Mouse (Mus musculus) liver, embryonic 13.5 days (tissue): Measurements from ENCODE around the gene Mfap4. TPM values are rescaled to one million over a fixed set of nuclear protein-coding genes. Genes with fewer than 3 reads are reported as not detected.

Source experiments
- ATAC-seq: fragments of 200-750 bp; cut with Nextera tagmentation; 2 replicates; pipeline ENCODE4 v1.8.0; 2017; ENCODE audit warnings: low read depth, mild to moderate bottlenecking, moderate number of reproducible peaks, moderate library complexity
- DNase-seq: peaks from one replicate; pipeline ENCODE4 v3.0.0; 2022
- H3K27ac ChIP-seq: fragments of 300-500 bp; sonication (generic); 2 replicates; pipeline ENCODE4 v1.5.1; 2015; ENCODE audit warnings: moderate library complexity, mild to moderate bottlenecking, inconsistent platforms
- H3K27me3 ChIP-seq: fragments of 300-500 bp; sonication (generic); 2 replicates; pipeline ENCODE4 v1.6.1; 2015; ENCODE audit warnings: mild to moderate bottlenecking, inconsistent platforms
- H3K36me3 ChIP-seq: fragments of 300-500 bp; sonication (generic); 2 replicates; pipeline ENCODE4 v1.6.1; 2015; ENCODE audit warnings: mild to moderate bottlenecking, inconsistent platforms
- H3K4me1 ChIP-seq: fragments of 300-500 bp; sonication (generic); replicated peaks from 2 replicates; pipeline ENCODE4 v1.6.1; 2015; ENCODE audit warnings: inconsistent platforms
- H3K4me2 ChIP-seq: fragments of 300-500 bp; sonication (generic); 2 replicates; pipeline ENCODE4 v1.6.1; 2015; ENCODE audit warnings: inconsistent platforms, mild to moderate bottlenecking, moderate library complexity
- H3K4me3 ChIP-seq: fragments of 300-500 bp; sonication (generic); replicated peaks from 2 replicates; pipeline ENCODE4 v1.5.1; 2015; ENCODE audit warnings: mild to moderate bottlenecking, inconsistent platforms
- H3K9ac ChIP-seq: fragments of 300-500 bp; sonication (generic); 2 replicates; pipeline ENCODE4 v1.6.1; 2015; ENCODE audit warnings: mild to moderate bottlenecking, inconsistent platforms
- H3K9me3 ChIP-seq: fragments of 300-500 bp; sonication (generic); replicated peaks from 2 replicates; pipeline ENCODE4 v1.6.1; 2016; ENCODE audit warnings: inconsistent platforms
- WGBS: fragments of 180-500 bp; shearing (Covaris S2); methylation state at CpG from one replicate; pipeline ENCODE4 v1.1.7; 2015; ENCODE audit not compliant: insufficient replicate concordance; 5-methylcytosine and 5-hydroxymethylcytosine counted together
- polyA plus RNA-seq: library from polyadenylated mRNA; unstranded; fragments of >200 nt; fragmentation: Nextera tagmentation; extraction: Ambion mirVana; gene quantifications from 2 replicates; pipeline ENCODE4 v1.2.1, GENCODE M21; 2015

The Mfap4 gene
- 8.4 and 9.3 TPM in 2 replicates for polyA plus RNA-seq

GRCm38 (mm10) chr11:61484613-61485540 lies at the start of gene Mfap4:
Gene Mfap4, plus strand, starts transcription at chr11:61485431.
- ATAC-seq (no peak), DNase-seq (no peak)
- H3K4me2 ChIP-seq, result 0 out of 2 replicates have a peak within 1 kb of the TSS, but pooled peaks have one; percentile 2
- H3K27me3 ChIP-seq, result no peaks in the 10 kb centered on the region
- H3K36me3 ChIP-seq, result peaks cover 17% of the 10 kb centered on the region
- no peak within 1 kb of the TSS for H3K4me3 ChIP-seq
- H3K9me3 ChIP-seq, result no peaks in the 10 kb centered on the region
- 50% methylated on average over 20 of the region's 20 CpGs for WGBS
- no peaks in the 10 kb centered on the region for H3K4me1 ChIP-seq
- no peak within 1 kb of the TSS for H3K27ac ChIP-seq
- H3K9ac ChIP-seq, result 0 out of 2 replicates have a peak within 1 kb of the TSS, but pooled peaks have one; percentile 13

DNA sequence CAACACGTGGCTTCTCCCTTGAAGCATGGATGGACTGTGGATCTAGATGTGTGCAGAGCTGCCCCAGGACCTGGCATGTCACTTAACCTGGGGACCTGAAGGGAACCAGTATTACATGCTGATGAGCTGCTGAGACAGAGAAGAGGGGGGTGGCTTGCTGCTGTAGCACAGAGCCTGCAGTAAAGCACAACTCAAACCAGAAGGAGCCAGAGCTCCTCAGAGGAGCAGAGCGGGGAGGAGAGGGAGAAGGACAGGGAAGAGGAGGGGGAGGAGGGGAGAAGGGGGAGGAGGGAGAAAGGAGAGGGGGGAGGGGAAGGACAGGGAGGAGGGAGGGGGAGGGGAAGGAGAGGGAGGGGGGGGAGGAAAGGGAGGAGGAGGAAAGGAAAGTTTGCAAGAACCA lies 48.9 kb upstream of the Mfap4 start:
- H3K4me1 ChIP-seq, result no peaks in the 10 kb centered on the region
- no peaks in the 10 kb centered on the region for H3K36me3 ChIP-seq
- 59% methylated on average over 2 of the region's 2 CpGs for WGBS
- H3K4me2 ChIP-seq, result no peak overlapping the region
- DNase-seq, result no peak
- ATAC-seq, result no peak
- no peaks in the 10 kb centered on the region for H3K27me3 ChIP-seq
- no peak overlapping the region for H3K27ac ChIP-seq
- no peak overlapping the region for H3K9ac ChIP-seq
- no peak overlapping the region for H3K4me3 ChIP-seq
- no peaks in the 10 kb centered on the region for H3K9me3 ChIP-seq

GRCm38 (mm10) chr11:61439170-61439569 lies 46.1 kb upstream of the Mfap4 start:
- Histone ChIP-seq H3K4me3 (no peak overlapping the region), H3K9ac (no peak overlapping the region), H3K4me2 (no peak overlapping the region), H3K36me3 (no peaks in the 10 kb centered on the region), H3K9me3 (no peaks in the 10 kb centered on the region), H3K4me1 (no peaks in the 10 kb centered on the region), H3K27ac (no peak overlapping the region), H3K27me3 (no peaks in the 10 kb centered on the region)
- WGBS, result 26% methylated on average over 3 of the region's 3 CpGs
- ATAC-seq (no peak), DNase-seq (no peak)

DNA sequence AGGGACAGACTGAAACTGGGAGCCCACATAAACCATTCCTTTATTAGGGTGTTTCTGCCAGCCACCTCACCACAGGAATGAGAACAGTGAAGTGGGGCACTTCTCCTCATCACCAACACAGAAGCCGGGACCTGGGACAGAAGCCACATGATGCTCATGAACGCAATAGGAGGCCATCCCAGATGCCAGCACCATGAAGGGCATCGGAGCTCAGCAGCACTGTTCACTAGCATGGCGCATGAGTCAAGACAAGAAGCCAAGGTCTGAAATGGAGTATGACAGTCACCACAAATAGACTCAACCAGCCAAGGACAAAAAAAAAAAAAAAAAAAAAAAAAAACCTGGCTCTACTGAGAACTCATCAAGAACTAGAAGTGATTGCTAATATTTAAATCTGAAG lies 44.8 kb upstream of the Mfap4 start:
- DNase-seq, result no peak
- Histone ChIP-seq H3K4me3 (no peak overlapping the region), H3K36me3 (no peaks in the 10 kb centered on the region), H3K4me1 (no peaks in the 10 kb centered on the region), H3K27ac (no peak overlapping the region), H3K4me2 (no peak overlapping the region), H3K9me3 (no peaks in the 10 kb centered on the region), H3K9ac (no peak overlapping the region), H3K27me3 (no peaks in the 10 kb centered on the region)
- ATAC-seq, result no peak
- WGBS, result 87% methylated on average over 4 of the region's 4 CpGs

- WGBS, result 57% methylated on average over 7 of the region's 7 CpGs
- no peaks in the 10 kb centered on the region for H3K27me3 ChIP-seq
- no peak overlapping the region for H3K27ac ChIP-seq
- no peak for DNase-seq
- H3K9me3 ChIP-seq, result no peaks in the 10 kb centered on the region
- no peak overlapping the region for H3K4me2 ChIP-seq
- H3K4me3 ChIP-seq, result no peak overlapping the region
- H3K9ac ChIP-seq, result no peak overlapping the region
- no peaks in the 10 kb centered on the region for H3K4me1 ChIP-seq
- no peaks in the 10 kb centered on the region for H3K36me3 ChIP-seq
- ATAC-seq, result no peak
Measured at GRCm38 (mm10) chr11:61441670-61442069, 43.6 kb upstream of the Mfap4 start.

DNA sequence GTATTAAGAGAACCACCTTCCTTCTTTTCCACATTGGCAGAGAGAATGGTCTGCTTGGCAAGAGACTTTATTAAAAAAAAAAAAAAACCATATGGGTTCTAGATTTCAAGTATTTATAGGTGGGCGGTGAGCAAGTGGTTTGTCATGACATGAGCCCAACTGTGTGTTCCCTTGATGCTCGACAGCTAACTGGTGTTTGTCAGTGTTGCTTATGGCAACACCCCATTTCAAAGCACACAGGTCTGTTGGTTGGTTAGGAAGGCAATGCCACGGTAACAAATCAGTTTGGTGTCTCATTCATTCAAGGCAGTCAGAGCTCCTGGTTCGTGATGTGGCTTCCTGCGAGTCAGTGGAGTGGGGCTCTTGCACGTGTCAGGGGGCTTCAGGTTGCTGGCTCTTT lies 41.4 kb upstream of the Mfap4 start:
- 64% methylated on average over 6 of the region's 6 CpGs for WGBS
- no peak overlapping the region for H3K4me2 ChIP-seq
- no peaks in the 10 kb centered on the region for H3K9me3 ChIP-seq
- no peaks in the 10 kb centered on the region for H3K27me3 ChIP-seq
- ATAC-seq (no peak), DNase-seq (no peak)
- H3K36me3 ChIP-seq, result no peaks in the 10 kb centered on the region
- H3K4me1 ChIP-seq, result no peaks in the 10 kb centered on the region
- H3K9ac ChIP-seq, result no peak overlapping the region
- H3K27ac ChIP-seq, result no peak overlapping the region
- no peak overlapping the region for H3K4me3 ChIP-seq

DNA sequence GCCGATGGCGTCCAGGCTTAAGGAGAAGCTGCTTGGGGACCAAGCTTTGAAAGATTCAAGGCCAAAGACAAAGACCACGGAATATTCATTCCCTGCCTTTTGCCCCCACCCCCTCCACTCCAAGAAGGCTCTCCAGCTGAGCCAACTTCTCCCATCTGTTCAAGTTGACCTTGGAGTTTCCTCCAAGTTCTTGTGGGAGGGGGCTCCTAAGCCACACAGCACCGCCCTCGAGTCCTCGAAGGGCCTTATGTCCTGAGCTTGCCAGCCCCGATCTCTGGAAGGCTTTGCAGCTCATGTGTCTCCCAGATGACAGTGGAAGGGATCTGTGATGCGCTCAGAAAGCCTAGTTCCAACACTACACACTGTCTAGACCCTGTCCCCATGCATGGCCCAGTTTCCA lies 37.9 kb upstream of the Mfap4 start:
- ATAC-seq (no peak), DNase-seq (no peak)
- H3K27me3 ChIP-seq, result peaks cover 4% of the 10 kb centered on the region; the same call in 1 of the 2 replicates
- no peak overlapping the region for H3K4me3 ChIP-seq
- H3K4me2 ChIP-seq, result no peak overlapping the region
- no peaks in the 10 kb centered on the region for H3K9me3 ChIP-seq
- WGBS, result 55% methylated on average over 8 of the region's 8 CpGs
- no peak overlapping the region for H3K27ac ChIP-seq
- no peak overlapping the region for H3K9ac ChIP-seq
- no peaks in the 10 kb centered on the region for H3K36me3 ChIP-seq
- no peaks in the 10 kb centered on the region for H3K4me1 ChIP-seq

DNA sequence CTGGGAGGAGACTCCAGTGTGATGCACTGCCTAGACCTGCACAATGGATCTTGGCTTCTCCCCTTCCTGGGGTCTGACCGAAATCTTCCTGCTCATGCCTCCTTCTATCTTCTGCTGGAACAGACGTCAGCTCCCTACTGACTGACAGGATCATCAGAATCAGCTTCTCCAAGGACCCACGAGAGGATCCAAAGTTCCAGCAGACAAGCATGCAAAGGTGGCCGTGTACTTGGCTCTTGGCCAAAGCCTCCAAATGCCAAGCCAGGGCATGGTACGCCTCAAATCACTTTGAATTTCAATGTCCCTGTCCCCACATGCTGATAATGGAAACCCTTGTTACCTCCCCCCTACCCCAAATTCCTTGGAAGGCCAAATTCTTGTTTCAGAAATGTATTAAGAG lies 37.2 kb upstream of the Mfap4 start:
- Histone ChIP-seq H3K27me3 (peaks cover 11% of the 10 kb centered on the region; the same call in 1 of the 2 replicates), H3K9ac (no peak overlapping the region), H3K36me3 (no peaks in the 10 kb centered on the region), H3K4me1 (no peaks in the 10 kb centered on the region), H3K4me3 (no peak overlapping the region), H3K4me2 (no peak overlapping the region), H3K9me3 (no peaks in the 10 kb centered on the region), H3K27ac (no peak overlapping the region)
- ATAC-seq, result no peak
- WGBS, result 58% methylated on average over 5 of the region's 5 CpGs
- DNase-seq, result no peak

DNA sequence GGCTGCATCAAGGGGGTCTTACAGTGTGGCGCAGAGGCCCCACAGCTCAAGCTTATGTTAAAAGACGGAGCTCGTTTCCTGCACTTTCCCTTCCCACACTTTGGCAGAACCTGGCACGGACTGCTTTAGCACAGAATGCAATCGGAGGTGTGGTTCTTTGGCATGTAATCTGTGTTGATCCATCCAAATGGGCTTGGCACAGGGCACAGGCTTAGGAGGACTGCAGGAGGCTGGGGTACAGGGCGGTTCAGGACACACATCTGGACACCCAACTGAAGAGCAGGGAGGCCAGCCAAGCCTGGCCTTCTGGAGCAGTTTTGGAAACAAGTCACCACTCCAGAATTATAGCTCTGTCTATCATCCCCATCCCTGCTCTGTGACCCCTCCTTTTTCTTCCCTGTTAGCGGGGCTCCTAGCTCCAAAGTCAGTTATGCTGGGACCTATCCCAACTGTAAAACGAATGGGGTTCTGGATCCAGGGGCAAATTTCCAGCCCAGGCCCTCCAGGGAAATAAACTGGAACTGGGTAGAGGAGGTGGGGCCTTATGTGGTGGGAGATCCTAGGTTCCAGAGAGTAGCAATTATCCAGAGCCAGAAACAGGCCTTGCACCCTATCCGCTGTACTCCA lies 36.5 kb upstream of the Mfap4 start:
- peaks cover 18% of the 10 kb centered on the region; the same call in 1 of the 2 replicates for H3K27me3 ChIP-seq
- no peak overlapping the region for H3K4me2 ChIP-seq
- no peaks in the 10 kb centered on the region for H3K9me3 ChIP-seq
- no peak for DNase-seq
- no peak overlapping the region for H3K9ac ChIP-seq
- no peak overlapping the region for H3K4me3 ChIP-seq
- no peaks in the 10 kb centered on the region for H3K36me3 ChIP-seq
- 66% methylated on average over 9 of the region's 9 CpGs for WGBS
- ATAC-seq, result no peak
- no peaks in the 10 kb centered on the region for H3K4me1 ChIP-seq
- H3K27ac ChIP-seq, result no peak overlapping the region

DNA sequence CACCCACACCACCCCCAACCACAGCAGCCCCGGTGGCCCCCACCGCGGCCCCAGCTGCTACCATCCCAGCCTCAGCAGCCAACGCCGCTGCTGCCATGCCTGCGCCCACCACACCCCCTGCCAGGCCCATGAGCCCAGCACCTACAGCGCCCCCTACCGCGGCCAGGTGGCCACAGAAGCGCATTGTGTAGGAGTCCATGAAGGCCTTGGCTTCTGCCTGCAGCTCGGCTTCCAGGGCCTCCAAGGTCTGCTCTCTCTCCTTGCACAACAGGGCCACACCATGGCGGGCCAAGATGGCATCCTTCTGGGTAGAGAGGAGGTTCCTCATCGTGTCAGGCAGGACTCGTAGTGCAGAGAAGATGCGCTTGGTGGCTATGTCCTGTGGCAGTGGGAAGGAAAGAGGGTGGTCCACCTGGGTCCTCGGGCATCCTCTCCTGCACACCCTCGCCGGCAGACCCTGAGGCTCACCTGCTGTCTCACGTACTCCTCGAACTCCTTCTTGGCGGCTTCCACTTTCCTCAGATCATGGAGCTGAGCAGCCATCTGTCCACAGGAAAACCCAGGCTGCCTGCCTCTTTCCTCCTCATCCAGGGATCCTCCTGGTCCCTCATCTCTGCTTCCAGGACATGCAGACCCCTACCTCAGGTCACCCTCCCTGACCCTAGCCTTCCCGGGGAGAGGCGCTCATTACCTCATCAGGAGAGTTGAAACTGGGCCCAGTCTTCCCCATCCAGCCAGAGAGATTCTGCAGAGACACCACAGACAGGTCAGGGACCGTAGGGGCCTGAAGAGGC lies 35.5 kb upstream of the Mfap4 start:
- no peaks in the 10 kb centered on the region for H3K36me3 ChIP-seq
- H3K9me3 ChIP-seq, result no peaks in the 10 kb centered on the region
- no peak overlapping the region for H3K27ac ChIP-seq
- no peaks in the 10 kb centered on the region for H3K4me1 ChIP-seq
- DNase-seq (no peak), ATAC-seq (no peak)
- H3K27me3 ChIP-seq, result peaks cover 18% of the 10 kb centered on the region; the same call in 1 of the 2 replicates
- no peak overlapping the region for H3K4me2 ChIP-seq
- 53% methylated on average over 24 of the region's 24 CpGs for WGBS
- H3K4me3 ChIP-seq, result no peak overlapping the region
- H3K9ac ChIP-seq, result no peak overlapping the region

DNA sequence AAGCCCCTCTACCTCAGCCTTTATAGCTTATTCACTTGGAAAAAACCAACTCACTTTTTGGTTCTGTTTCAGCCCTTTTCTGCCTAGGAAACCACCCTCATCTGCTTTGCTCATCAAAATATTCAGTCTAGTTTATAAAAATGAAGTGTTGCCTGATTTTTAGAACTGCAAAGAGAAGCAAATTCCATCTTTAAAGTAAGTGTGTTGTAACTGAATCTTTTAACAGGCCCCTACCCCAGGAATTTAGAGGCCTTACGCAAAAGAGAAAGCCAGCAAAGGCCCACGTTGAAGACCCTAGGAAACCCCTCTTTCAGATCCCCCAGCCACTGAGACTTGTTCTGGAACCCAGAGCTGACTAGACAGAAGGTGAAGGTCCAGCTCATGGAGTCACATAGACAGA lies 21.2 kb upstream of the Mfap4 start:
- H3K36me3 ChIP-seq, result no peaks in the 10 kb centered on the region
- H3K9ac ChIP-seq, result no peak overlapping the region
- H3K9me3 ChIP-seq, result no peaks in the 10 kb centered on the region
- no peak overlapping the region for H3K4me2 ChIP-seq
- H3K27me3 ChIP-seq, result no peaks in the 10 kb centered on the region
- no peaks in the 10 kb centered on the region for H3K4me1 ChIP-seq
- 52% methylated on average over 2 of the region's 2 CpGs for WGBS
- no peak overlapping the region for H3K27ac ChIP-seq
- no peak for DNase-seq
- no peak for ATAC-seq
- H3K4me3 ChIP-seq, result no peak overlapping the region
